Mouse (Mus musculus) ZHBTc4 (cell line): Measurements from ENCODE around the gene Phc2.

Experiments
- DNase-seq: peaks from one replicate; pipeline ENCODE4 v3.0.0-alpha.2; 2011; ENCODE audit warnings: low read depth, low spot score

Gene Phc2

GRCm38 (mm10) chr4:128741906-128742305 is 87.4 kb downstream of the Phc2 start:
- no peak for DNase-seq

- no peak for DNase-seq
Measured at GRCm38 (mm10) chr4:128742379-128742970, 88.0 kb downstream of the Phc2 start.

- no peak for DNase-seq
Measured at GRCm38 (mm10) chr4:128743031-128743626, 88.6 kb downstream of the Phc2 start.

GRCm38 (mm10) chr4:128745160-128745559 is 90.7 kb downstream of the Phc2 start:
- no peak for DNase-seq

GRCm38 (mm10) chr4:128747614-128748270 is 93.2 kb downstream of the Phc2 start:
- no peak for DNase-seq

- no peak for DNase-seq
Measured at GRCm38 (mm10) chr4:128748309-128748708, 93.8 kb downstream of the Phc2 start.

- peak; percentile 70 for DNase-seq
Measured at GRCm38 (mm10) chr4:128751006-128751405, 96.5 kb downstream of the Phc2 start.

GRCm38 (mm10) chr4:128752031-128752757 is 97.7 kb downstream of the Phc2 start:
- DNase-seq: no peak

- DNase-seq: peak; percentile 56
Measured at GRCm38 (mm10) chr4:128753571-128753970, 99.1 kb downstream of the Phc2 start.

- no peak for DNase-seq
Measured at GRCm38 (mm10) chr4:128755064-128755463, 100.6 kb downstream of the Phc2 start, which contains the start of gene A3galt2. Gene A3galt2 (plus strand): TSS chr4:128755364.

- DNase-seq: no peak
Measured at GRCm38 (mm10) chr4:128755900-128756299, 101.4 kb downstream of the Phc2 start.

- DNase-seq: no peak
Measured at GRCm38 (mm10) chr4:128759214-128759613, 104.7 kb downstream of the Phc2 start.

- no peak for DNase-seq
Measured at GRCm38 (mm10) chr4:128760029-128760428, 105.5 kb downstream of the Phc2 start.

GRCm38 (mm10) chr4:128766929-128767328 is 112.4 kb downstream of the Phc2 start:
- DNase-seq: no peak

- DNase-seq: no peak
Measured at GRCm38 (mm10) chr4:128768120-128768519, 113.6 kb downstream of the Phc2 start.

GRCm38 (mm10) chr4:128769569-128770355 is 115.3 kb downstream of the Phc2 start:
- DNase-seq: no peak

GRCm38 (mm10) chr4:128770698-128771097 is 116.2 kb downstream of the Phc2 start:
- no peak for DNase-seq

GRCm38 (mm10) chr4:128773820-128774219 is 119.3 kb downstream of the Phc2 start:
- no peak for DNase-seq

- peak; percentile 74 for DNase-seq
Measured at GRCm38 (mm10) chr4:128774467-128774866, 120.0 kb downstream of the Phc2 start.

GRCm38 (mm10) chr4:128776568-128777289 is 122.2 kb downstream of the Phc2 start:
- DNase-seq: peak; percentile 89

GRCm38 (mm10) chr4:128777593-128777992 is 123.1 kb downstream of the Phc2 start:
- no peak for DNase-seq
